In genomic region chr12:55426300-55426699, GRCm38 (mm10) we compare ENCODE assay signal across 16 mouse cellular contexts.
"Had no signal": no experiment of that assay in that cellular context is flagged by ENCODE, and none has a peak within 500 bp of the region (broad histone marks: within the 10 kb centered on the region; RNA-seq: fewer than 3 reads in every experiment).

No protein-coding gene starts in this region.

- H3K4me2 ChIP-seq: neural tube, embryonic 13.5 days; neural tube, embryonic 15.5 days; stomach, embryonic 15.5 days had no signal

- H3K27me3 ChIP-seq: neural tube, embryonic 13.5 days; neural tube, embryonic 15.5 days; stomach, embryonic 15.5 days had no signal

- DNase-seq: retina, postnatal 1 day; right cerebral cortex, adult 18-20 months; right cerebral cortex, postnatal 14 days; right cerebral cortex, postnatal 25 days; right cerebral cortex, postnatal 4 days; spleen, adult 18-20 months; thymus, adult 18-20 months; thymus, adult 2 months; thymus, postnatal 14 days; thymus, postnatal 25 days; thymus, postnatal 36 days; thymus, postnatal 4 days had no signal

- H3K9ac ChIP-seq: neural tube, embryonic 13.5 days; neural tube, embryonic 15.5 days; stomach, embryonic 15.5 days had no signal

- H3K4me1 ChIP-seq: neural tube, embryonic 13.5 days; neural tube, embryonic 15.5 days; stomach, embryonic 15.5 days had no signal

- H3K9me3 ChIP-seq: neural tube, embryonic 13.5 days; neural tube, embryonic 15.5 days; stomach, embryonic 15.5 days had no signal

- H3K4me3 ChIP-seq: neural tube, embryonic 13.5 days; neural tube, embryonic 15.5 days; stomach, embryonic 15.5 days had no signal

- H3K36me3 ChIP-seq: neural tube, embryonic 13.5 days; neural tube, embryonic 15.5 days; stomach, embryonic 15.5 days had no signal

- H3K27ac ChIP-seq: neural tube, embryonic 13.5 days; neural tube, embryonic 15.5 days; stomach, embryonic 15.5 days; stomach, postnatal 0 days had no signal
